Mouse (Mus musculus) liver, embryonic 14.5 days (tissue): ENCODE measurements around the gene Nebl.

Source experiments
- CTCF ChIP-seq: IDR thresholded peaks from 2 replicates; pipeline ENCODE4 v1.5.1; 2016; ENCODE audit warnings: antibody characterized with exemption, low read depth, control low read depth
- EP300 ChIP-seq: IDR thresholded peaks from 2 replicates; pipeline ENCODE4 v1.6.1; 2016; ENCODE audit warnings: antibody characterized with exemption, low read depth

DNA sequence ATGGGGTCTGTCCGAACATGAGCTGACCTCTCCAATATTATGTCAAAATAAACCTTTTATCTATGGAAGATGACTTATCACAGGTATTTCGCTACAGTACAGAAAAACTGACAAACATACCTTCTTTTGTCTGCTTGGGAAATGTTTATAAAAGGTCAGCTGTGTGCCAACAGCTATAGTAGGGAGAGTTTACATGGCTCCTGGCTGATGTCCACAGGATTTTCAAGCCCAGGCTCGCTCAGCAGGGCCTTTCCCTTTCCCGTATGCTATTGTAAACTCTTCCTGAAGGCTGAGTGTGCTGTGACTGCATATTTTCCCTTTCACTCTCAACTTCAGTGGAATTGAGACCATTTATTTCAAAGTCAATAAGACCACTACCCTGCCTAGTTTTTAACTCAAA, 17.1 kb downstream of the Nebl start:
- TF ChIP-seq CTCF (no peak), EP300 (no peak)
